Mouse (Mus musculus) left cerebral cortex, postnatal 25 days (tissue): Measurements from ENCODE around the gene Ankfn1. TPM values are rescaled to one million over a fixed set of nuclear protein-coding genes. Genes with fewer than 3 reads are reported as not detected.
A peak's percentile ranks its signal among the peaks of the same experiment; 100 is the strongest.

Experiments
- DNase-seq, 2 experiments: peaks; one replicate each; pipeline ENCODE4 v3.0.0; 2022; ENCODE audit warnings: low spot score in 2 of 2, mixed read lengths in 1 of 2
- intact Hi-C: fragments of 180-260 bp; cut with DNase I; formaldehyde crosslinking; loops from one replicate; pipeline ENCODE4 v1.15.1; 2025
- total RNA-seq, 2 experiments: library from RNA; stranded (reverse); gene quantifications; 2 replicates each; pipeline ENCODE4 v1.2.3; 2021

Ankfn1 gene
- total RNA-seq, 2 experiments from 2014 or later, result 10.1 to 13.4 TPM

DNA sequence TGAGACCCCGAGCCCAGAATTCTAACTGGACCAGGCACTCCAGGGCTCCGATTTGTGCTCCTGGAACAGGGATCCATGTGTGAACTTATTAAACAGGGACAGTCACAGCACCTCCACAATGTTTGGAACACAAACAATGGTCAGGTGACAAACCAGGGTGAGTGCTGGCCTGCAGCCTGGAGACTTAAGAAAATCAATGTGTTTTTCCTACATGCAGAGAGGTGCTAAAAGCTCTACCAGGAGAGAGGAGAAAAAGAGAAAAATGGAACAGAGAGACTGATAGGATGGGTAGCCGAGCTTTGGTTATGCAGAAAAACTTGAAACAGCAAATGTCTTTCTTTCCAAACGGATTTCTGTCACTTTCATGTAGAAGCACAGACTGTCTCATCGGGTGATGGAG lies 174.5 kb downstream of the Ankfn1 start:
- intact Hi-C loops, result no loop called here
- DNase-seq, result no peak

DNA sequence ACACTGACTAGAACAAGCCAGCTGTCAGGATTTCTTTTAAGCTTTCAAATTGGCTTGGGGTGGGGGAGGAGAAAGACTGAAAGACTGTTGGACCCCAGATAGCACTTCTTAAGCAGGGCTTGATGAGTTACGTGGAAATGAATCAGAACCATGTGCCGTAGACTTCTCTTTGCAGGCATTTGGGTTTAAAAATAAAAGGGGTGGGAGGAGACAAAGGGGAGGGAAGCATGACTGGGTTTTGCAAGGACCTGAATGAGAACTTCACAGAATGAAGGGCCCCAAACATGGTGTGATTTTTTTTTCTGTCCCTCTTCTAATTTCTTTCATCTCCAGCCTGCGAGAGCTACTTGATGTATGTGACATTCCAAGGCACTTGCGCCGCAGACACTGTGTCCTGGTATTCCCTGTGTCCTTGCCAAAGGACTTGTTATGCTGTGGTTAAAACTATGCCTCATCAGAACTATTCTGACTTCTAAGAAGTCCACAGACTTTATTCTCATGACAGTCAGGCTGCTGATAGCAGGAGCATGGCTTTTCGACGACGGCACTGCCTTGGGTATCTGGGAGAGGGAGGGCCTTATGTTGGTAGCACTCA lies 176.4 kb downstream of the Ankfn1 start:
- peak in 1 of 2 experiments; percentile 51 for DNase-seq
- intact Hi-C loops, result no loop called here

DNA sequence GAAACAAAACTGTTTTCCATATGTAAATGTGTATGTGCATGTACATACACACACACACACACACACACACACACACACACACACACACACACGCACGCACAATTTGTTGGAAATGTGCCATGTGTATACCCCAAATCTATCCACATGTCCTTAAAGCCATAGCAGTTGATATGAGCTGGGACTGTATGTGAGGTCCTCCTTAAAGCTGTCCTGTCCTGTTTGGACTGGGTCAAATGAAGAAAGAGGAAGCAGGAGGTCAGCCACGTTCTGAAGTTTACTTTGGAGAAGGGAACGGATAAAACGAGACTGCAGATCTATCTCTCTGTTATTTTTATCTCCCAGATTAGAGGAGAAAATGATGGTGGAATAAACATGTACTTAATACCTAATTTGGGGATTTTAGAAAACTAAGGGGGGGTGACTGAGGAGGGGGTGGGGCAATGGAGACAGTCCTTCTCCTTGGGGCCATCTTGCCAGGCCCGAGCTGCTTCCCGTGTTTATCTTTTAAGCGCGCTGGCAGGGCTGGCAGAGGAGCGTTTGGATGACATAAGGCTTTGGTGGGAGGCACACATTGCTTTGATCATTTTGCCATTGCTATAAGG lies 187.1 kb downstream of the Ankfn1 start:
- no peak for DNase-seq
- intact Hi-C loops, result no loop called here

DNA sequence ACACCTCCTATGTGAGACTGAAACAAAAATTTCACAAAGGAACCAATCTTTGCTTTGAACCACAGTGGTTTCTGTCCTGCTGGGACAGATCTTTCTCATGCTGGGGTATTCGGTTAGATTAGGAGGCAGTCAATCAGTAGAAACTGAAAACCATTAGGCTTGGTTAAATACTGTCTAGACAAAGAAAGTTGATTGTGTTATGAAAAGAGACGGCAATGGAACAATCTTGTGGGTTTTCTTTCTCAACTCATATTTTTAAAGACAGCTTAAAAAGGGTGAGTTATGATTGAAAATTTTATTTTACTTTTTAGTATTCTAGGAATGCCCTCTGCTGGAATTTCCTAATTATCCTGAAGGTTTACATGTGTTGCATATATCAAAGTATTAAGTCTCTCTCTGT lies 191.1 kb downstream of the Ankfn1 start:
- DNase-seq, result no peak
- intact Hi-C loops, result no loop called here

DNA sequence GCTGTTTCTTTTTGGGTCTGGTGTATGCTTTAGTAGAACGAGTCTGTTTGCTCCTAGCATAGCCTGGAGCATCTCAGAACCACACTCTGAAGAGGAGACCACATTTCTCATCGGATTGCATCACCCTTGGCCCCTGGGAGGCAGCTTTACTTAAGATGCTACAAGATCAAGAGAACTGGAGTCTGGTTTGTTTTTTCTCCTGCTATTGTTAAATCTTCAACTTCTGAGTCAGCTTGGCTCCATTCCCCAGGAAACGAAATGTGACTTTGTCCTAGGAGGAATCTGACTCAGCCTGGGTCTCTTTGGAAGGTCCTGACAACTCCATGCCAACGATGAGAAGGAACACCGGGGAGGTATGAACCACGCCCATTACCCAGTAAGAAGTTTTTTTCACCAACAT lies 197.6 kb downstream of the Ankfn1 start:
- DNase-seq, result peak in 1 of 2 experiments; percentile 14
- intact Hi-C loops, result no loop called here

DNA sequence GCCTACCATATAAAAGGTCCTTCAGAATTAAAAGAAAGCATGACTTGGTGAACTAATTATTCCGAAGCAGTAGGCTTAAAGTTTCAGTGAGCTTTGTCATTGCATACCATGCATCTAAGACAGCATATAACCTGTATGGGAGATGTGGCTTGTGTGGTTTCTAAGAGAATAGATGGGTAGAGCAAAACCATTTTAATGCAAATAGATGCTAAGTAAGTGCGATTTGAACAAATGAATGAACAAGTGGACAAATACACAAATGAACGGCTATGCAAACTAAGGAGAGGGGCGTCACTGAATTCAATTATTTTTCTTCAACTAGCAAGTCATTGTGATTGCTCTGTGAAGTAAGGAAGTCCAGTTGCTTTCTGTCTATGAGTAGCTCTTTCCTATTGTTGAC lies 198.3 kb downstream of the Ankfn1 start:
- intact Hi-C loops, result no loop called here
- DNase-seq, result no peak

DNA sequence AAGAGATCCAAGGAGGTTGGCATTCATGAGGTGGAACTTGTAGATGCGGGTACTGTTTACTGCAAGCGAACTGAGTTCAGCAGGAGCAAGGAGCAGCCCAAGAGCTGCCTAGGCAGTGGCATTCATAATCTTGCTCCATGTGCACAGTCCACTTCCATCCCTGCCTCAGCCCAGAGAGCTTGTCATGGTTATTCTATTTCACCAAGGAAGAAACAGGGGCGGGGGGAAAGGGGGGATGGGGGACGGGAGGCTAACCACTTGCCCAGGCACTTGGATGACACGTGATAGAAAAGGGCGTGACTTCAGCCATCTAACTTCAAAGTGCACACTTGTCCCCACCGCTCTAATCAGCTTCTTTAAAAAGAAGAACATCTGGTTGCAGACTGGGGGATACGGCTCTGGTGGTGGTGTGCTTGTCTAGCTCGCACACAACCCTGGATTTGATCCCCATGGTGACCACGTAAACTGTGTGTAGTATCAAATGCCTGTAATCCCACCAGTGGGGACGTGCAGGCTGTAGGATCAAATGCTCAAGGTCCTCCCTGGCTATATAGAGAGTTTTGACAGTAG lies 203.1 kb downstream of the Ankfn1 start:
- no peak for DNase-seq
- intact Hi-C loops, result no loop called here

DNA sequence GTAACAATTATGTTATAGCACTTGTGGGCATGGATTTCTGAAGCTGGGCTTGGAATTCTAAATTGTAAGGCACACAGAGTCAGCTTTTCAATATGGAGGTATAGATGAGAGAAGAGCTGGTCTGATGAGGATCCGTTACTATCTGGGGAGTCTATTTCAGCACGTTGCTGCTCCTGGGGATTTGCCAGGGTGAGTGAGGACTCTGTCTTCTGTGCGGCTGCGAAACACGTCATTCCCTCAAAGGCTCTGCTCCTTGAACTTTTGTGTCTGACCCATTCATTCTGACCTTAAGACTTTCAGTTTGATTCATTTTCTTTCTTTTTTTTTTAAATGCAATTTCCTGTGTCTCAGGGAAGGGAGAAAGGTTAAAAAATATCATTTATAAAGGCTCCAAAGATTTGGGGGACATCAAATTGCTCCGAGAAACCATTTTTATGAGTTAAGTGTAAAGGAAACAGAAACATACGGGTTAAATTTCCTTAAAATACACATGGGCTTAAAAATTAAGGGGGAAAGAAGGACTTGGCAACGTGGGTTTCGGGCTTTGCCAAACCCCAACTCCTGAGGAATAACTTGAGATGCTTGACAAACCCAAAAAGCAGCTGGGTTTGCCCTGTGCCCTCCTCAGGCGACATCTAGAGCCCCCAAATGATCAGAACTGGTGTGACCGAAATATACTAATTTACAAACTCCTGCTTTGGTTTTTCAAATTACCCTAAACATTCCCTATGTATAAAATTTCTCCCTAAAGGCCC lies 207.9 kb downstream of the Ankfn1 start:
- intact Hi-C loops, result no loop called here
- no peak for DNase-seq

DNA sequence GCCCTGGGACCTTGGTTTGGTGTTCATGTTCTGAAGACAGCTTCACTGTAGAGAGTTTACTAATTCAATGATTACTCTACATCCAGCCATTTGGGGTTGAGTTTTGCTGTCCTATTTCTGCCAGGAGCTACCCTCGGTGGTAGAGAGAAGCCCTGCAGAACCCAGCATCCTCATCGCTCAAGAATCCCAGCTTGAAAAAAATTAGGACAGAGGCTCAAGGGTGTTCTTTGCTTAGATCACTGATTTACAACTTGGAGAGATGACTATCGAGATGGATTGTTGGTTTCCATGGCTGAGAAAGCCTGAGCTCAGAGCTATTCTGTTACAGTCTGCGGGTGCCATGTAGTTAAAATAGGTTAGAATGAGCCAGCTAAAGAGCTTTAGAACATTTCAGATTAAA lies 209.2 kb downstream of the Ankfn1 start:
- DNase-seq, result no peak
- intact Hi-C loops, result no loop called here

DNA sequence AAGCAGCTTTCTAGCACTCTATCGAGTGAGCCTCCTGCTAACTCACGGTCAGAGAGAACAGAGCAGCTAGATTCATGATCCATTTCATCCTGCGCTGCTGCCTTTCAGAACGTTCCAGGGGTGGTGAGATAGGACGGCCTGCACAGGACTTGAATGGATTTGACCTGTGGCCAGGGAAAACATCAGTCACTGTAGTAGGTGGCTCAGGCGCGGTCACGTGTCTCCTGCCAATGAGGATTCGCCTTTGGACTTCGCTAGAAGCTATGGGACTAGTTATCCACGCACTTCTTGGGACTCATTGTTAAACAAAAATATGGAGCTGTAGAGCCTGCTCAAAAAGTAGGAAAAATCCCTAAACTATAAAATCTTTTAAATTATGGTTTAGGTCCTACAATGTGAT lies 226.0 kb downstream of the Ankfn1 start:
- intact Hi-C loops, result no loop called here
- DNase-seq, result no peak

DNA sequence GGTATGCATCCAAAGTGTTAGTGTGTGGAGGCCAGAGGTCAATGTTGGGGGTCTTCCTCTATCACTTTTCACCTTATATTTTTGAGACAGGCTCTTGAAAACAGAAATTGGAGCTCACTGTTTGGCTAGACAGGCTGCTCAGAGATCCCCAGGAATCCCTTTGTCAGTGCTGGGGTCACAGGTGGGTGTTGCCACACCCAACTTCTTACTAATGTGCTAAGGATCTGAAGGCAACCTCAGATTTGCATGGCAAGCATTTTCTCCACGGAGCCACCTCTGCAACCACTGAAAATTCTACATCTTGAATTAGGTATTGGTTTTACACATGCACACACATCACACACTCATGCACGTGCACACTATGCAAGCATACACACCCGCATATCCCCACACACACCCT lies 226.5 kb downstream of the Ankfn1 start:
- intact Hi-C loops, result no loop called here
- DNase-seq, result no peak

DNA sequence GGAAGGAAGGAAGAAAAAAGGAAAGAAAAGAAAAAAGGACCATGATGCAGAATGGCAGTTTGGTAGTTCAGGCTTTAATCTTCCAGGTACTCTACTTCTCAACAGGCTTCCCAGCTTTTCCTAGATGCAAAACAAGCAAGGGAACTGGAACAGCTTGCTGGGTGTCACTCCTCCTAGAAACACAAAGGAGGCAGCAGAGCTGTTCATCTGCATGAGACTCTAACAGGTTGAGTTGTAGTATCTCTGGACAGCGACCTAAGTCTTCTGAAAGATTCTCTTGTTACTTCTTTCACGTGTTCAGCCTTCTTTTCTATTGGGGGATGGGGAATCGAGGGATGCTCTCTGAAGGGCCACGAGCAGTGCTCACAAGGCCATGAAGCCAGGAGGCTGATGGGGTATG lies 228.7 kb downstream of the Ankfn1 start:
- DNase-seq, result no peak
- intact Hi-C loops, result loop anchor here (5.0 to 10.0 kb wide), 2 partner anchors 376 to 624 kb away; no protein-coding TSS in a partner anchor

DNA sequence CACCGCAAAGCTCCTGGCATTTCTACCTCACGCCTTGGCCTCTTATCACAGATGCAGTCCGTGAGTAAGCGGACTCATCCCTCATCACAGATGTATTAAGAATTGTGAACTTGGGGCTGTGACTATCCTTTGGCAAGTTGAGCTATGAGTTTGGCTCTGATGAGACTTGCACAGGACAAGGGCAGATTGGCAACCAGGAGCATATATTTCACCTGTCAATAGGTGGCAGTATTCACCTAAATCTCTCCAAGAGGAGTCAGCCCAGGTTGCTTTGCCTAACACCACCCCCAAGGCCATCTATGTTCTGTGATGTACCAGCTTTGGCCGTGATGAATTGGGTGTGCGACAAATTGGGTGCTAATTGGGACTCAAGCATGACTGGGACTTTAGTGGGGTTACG lies 231.3 kb downstream of the Ankfn1 start:
- peak; percentile 45 to 77 for DNase-seq
- intact Hi-C loops, result loop anchor here (1.0 to 10.0 kb wide), 3 partner anchors 175 to 626 kb away; no protein-coding TSS in a partner anchor

DNA sequence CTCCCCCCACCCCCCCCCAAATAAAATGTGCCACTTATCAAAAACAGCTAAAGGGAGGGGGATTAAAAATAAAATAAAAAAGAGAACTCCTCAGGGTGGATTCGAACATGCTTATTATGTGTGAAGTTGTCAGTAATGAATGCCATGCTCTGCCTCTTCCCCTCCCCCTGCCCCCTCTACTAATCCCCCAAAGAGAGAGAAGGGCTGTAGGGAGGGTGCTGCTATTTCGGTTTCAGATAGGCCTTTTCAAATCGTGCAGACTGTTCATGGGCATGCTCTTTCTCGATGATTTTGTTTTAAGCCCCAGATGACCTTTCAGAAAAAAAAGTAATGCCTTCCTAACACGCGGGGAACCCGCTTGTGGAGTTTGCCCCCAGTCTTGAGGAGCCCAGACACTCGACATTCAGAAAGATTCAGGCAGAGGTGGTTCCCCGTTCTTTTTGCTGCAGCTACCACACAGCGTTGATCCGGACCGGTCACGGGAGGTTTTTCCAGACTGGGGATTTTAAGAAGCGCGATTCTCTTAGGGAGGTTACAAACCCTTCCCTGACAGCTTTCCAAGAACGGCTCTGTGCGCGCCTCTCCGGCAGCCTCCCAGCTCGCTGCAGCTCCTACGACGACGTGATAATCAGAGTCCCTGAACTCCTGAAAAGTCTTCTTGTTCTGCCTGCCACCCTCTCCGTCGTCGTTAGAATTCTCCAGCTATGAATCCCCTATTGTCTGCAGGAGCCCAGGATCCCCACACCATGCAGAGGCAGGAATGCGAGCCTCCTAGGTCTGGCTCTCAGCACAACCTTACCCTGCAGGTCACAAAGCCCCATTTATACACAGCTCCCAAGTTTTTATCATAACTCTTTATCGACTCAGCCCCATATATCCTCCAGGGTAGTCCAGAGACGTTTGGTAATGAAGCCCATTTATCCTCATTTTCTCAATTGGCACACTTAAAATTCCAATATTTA lies 232.3 kb downstream of the Ankfn1 start:
- intact Hi-C loops, result loop anchor here (5.0 to 10.0 kb wide), 2 partner anchors 380 to 627 kb away; no protein-coding TSS in a partner anchor
- DNase-seq, result no peak

DNA sequence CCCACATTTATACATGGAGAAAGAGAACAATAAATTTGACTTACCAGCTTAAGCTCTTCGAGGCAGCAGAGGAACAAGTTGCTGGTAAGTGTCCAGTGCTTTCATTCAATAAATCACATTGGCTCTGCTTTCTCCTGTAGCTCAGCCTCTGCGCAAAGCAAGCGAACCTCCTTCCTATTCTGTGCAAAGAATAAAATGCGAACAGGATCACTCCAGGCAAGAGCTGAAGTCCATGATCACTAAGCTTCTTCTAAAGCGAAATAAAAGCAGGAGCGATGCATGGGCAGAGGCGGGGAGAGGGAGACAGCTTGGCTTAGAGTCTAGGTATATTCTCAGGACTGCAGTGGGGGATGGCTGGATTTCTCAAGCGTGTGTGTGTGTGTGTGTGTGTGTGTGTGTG lies 239.1 kb downstream of the Ankfn1 start:
- DNase-seq, result peak; percentile 26 to 57
- intact Hi-C loops, result no loop called here

DNA sequence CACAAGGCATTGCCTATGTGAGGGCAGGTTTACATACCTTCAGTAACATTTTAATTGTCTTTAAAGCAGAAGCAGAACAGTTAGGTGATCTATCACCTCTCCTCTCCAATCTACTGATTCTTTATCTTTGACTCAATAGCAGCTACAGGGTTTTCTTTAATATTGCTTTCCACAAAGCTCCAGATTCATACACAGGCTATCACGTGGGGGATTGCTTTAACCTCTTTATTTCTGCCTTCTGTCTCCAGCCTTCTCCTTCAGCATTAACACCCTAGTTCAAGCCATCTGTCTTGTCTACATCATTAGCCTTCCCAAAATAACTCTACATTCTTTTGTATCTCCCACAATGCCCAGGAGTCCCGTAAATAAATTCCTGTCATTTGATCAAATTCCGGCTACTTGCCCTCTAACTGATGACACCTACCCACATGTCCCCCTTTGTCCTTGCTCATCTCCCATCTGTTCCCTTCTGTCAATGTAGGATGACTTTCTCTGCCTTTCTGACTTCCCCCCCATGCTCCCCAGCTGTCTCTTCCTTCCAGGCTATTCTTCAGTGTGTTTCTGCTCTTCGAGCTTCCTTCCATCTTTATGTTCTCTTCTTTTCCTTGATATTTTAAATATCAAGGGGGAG lies 249.5 kb downstream of the Ankfn1 start:
- no peak for DNase-seq
- intact Hi-C loops, result no loop called here

DNA sequence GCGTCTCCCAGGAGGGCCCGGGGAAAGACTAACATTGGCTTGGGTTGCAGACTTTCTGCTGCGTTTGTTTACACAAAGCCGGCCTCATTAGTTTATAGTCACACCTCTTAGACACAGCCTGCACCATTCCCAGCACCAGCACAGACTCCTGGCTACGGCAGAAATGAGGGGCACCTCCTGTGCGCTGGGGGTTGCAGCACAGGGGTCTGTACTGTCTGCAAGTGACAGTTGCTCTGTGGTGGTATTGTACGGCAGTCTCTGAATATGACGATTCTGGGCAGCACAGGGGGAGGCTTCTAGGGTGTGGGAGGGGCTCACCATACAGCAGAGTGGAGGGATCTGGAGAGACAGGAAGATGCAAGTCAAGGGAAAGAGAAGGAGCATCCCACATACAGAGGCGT lies 262.0 kb downstream of the Ankfn1 start:
- intact Hi-C loops, result no loop called here

DNA sequence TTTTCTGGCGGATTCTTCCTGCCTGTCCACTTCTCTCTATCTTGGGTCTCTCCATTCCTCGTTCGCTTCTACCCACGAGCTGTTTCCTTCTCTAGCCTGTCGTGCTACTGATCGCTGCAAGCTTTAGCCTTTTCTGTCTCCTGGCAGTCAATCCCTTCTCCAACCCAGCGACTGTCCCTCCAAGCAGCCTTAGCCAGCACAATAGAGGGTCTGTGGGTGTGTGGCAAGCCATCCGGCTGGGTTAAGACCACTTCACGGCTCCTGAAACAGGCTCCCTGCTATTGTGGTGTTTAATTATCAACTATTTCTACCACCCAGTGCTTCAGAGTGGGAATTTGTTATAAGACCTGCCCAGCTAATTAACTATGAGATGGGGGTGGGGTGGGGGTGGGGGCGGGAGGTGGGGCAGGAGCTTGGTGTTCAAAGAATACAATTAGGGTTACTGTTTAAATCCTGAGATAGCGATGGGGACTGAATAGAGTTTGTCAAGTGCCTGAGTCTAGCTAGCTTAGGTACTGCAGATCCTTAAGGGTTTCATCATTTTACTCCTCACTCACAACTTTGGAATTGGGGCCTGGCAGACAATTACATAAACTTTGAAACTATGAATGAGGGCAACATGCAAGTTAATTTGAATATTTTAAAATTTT lies 268.7 kb downstream of the Ankfn1 start:
- intact Hi-C loops, result no loop called here
- no peak for DNase-seq

More for the DNA sequence above, 262.0 kb downstream of the Ankfn1 start:
- DNase-seq, result no peak
